Mouse (Mus musculus) intestine, embryonic 15.5 days (tissue): ENCODE measurements around the gene Pus10. TPM values are rescaled to one million over a fixed set of nuclear protein-coding genes. Genes with fewer than 3 reads are reported as not detected.
A peak's percentile ranks its signal among the peaks of the same experiment; 100 is the strongest.

ENCODE experiments used
- ATAC-seq: fragments of 200-750 bp; cut with Nextera tagmentation; 2 replicates; pipeline ENCODE4 v1.8.0; 2017; ENCODE audit warnings: moderate TSS enrichment, moderate library complexity
- H3K27ac ChIP-seq: fragments of 300-500 bp; sonication (generic); 2 replicates; pipeline ENCODE4 v1.5.1; 2015; ENCODE audit warnings: mild to moderate bottlenecking, inconsistent platforms
- H3K27me3 ChIP-seq: fragments of 300-500 bp; sonication (generic); replicated peaks from 2 replicates; pipeline ENCODE4 v1.6.1; 2015; ENCODE audit warnings: inconsistent platforms
- H3K36me3 ChIP-seq: fragments of 300-500 bp; sonication (generic); 2 replicates; pipeline ENCODE4 v1.6.1; 2015; ENCODE audit warnings: inconsistent platforms
- H3K4me1 ChIP-seq: fragments of 300-500 bp; sonication (generic); replicated peaks from 2 replicates; pipeline ENCODE4 v1.6.1; 2015; ENCODE audit warnings: inconsistent platforms
- H3K4me2 ChIP-seq: fragments of 300-500 bp; sonication (generic); replicated peaks from 2 replicates; pipeline ENCODE4 v1.6.1; 2015; ENCODE audit warnings: mild to moderate bottlenecking, inconsistent platforms
- H3K4me3 ChIP-seq: fragments of 300-500 bp; sonication (generic); replicated peaks from 2 replicates; pipeline ENCODE4 v1.5.1; 2015; ENCODE audit warnings: inconsistent platforms
- H3K9ac ChIP-seq: fragments of 300-500 bp; sonication (generic); 2 replicates; pipeline ENCODE4 v1.6.1; 2015; ENCODE audit warnings: inconsistent platforms
- H3K9me3 ChIP-seq: fragments of 300-500 bp; sonication (generic); 2 replicates; pipeline ENCODE4 v1.6.1; 2016; ENCODE audit warnings: inconsistent platforms
- WGBS: fragments of 180-500 bp; shearing (Covaris S2); methylation state at CpG from one replicate; pipeline ENCODE4 v1.1.7; 2015; 5-methylcytosine and 5-hydroxymethylcytosine counted together
- polyA plus RNA-seq: library from polyadenylated mRNA; unstranded; fragments of >200 nt; fragmentation: Nextera tagmentation; extraction: Ambion mirVana; gene quantifications from 2 replicates; pipeline ENCODE4 v1.2.1, GENCODE M21; 2015

Pus10 gene
- polyA plus RNA-seq, 1 experiment from 2014 or later: 24.2 TPM

DNA sequence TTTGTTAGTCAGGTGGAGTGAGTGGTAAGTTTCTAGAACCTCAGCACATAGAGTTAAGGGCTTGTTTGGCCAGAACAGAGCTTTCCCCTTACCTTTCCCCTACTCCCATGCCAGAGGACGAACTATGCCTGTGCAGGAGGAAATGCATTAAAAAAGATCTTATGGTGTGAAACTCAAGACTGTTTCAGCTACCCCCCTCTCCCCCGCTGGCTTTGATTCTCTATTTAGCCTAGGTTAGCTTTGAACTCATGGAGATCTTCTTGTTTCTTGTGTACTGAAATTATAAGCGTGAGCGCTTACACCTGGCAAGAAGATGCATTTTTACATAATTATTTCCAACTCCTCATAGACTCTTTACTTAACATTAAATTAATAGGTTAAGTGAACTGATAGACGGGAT, 1.1 kb downstream of the Pus10 start:
- Histone ChIP-seq H3K36me3 (no peaks in the 10 kb centered on the region), H3K4me2 (peak overlapping the region; percentile 58), H3K27me3 (no peaks in the 10 kb centered on the region), H3K9me3 (no peaks in the 10 kb centered on the region), H3K4me3 (peak overlapping the region; percentile 94), H3K27ac (peak overlapping the region; percentile 99), H3K4me1 (0 out of 2 replicates have a peak, but pooled peaks cover 2% of the 10 kb centered on the region), H3K9ac (peak overlapping the region; percentile 94)
- 7% methylated on average over 5 of the region's 5 CpGs for WGBS
- no peak for ATAC-seq

GRCm38 (mm10) chr11:23667128-23667527, 1.7 kb downstream of the Pus10 start:
- ATAC-seq: no peak
- Histone ChIP-seq H3K9me3 (no peaks in the 10 kb centered on the region), H3K4me2 (peak overlapping the region; percentile 58), H3K4me3 (peak overlapping the region; percentile 94; the same call in 1 of the 2 replicates), H3K9ac (no peak overlapping the region), H3K4me1 (0 out of 2 replicates have a peak, but pooled peaks cover 2% of the 10 kb centered on the region), H3K27me3 (no peaks in the 10 kb centered on the region), H3K27ac (no peak overlapping the region), H3K36me3 (no peaks in the 10 kb centered on the region)
- WGBS: 17% methylated on average over 3 of the region's 3 CpGs

DNA sequence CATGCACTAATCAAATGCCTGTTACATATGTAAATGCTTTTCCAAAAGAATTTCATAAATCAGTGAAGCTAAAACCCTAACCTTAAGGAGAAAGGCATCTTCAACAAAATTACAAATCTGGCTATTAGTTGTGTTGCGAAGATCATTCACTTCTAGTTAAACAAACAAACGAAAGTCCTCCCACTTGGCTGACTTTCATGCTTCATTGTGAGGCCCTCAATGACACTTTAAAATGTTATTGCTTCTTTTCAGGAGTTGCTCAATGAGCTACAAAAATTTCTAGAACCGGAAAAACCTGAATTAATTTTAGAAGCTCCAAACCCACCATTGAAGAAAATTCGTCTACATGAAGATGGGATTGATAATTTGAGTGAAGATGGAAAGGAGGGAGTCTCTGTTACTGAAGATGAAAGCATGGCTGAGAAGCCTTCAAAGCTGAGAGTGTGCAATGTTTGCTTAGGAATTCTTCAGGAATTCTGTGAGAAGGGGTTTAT, 6.8 kb downstream of the Pus10 start:
- Histone ChIP-seq H3K9me3 (no peaks in the 10 kb centered on the region), H3K36me3 (0 out of 2 replicates have a peak, but pooled peaks cover 9% of the 10 kb centered on the region), H3K27me3 (no peaks in the 10 kb centered on the region)

DNA sequence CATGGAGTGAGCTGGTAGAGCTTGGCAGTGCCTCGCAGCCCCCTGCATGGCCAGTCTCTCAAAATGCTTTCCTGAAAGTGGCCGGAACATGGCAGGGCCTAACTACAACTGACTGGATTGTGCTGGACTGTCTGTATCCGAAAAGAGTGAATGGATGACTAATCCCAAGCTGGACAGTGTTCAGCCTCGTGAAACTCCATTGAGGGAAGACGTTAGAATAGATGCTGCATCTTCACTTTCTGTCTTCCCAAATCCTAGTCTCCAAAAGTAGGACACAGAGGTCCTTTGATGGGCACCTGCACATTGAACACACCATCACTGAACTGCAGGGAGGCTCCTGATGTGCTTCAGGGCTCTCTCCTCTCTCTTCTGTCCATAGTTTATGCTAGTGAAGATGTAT, 10.6 kb downstream of the Pus10 start:
- Histone ChIP-seq H3K9me3 (no peaks in the 10 kb centered on the region), H3K36me3 (peaks cover 15% of the 10 kb centered on the region; the same call in 1 of the 2 replicates), H3K27me3 (no peaks in the 10 kb centered on the region), H3K4me1 (no peaks in the 10 kb centered on the region), H3K4me3 (no peak overlapping the region), H3K4me2 (no peak overlapping the region), H3K9ac (no peak overlapping the region), H3K27ac (no peak overlapping the region)
- WGBS: 93% methylated on average over 5 of the region's 5 CpGs
- ATAC-seq: no peak

More for the DNA sequence above, 6.8 kb downstream of the Pus10 start:
- Histone ChIP-seq H3K4me1 (no peaks in the 10 kb centered on the region), H3K27ac (no peak overlapping the region), H3K9ac (no peak overlapping the region), H3K4me2 (no peak overlapping the region), H3K4me3 (no peak overlapping the region)
- WGBS: 58% methylated on average over 4 of the region's 4 CpGs
- no peak for ATAC-seq

DNA sequence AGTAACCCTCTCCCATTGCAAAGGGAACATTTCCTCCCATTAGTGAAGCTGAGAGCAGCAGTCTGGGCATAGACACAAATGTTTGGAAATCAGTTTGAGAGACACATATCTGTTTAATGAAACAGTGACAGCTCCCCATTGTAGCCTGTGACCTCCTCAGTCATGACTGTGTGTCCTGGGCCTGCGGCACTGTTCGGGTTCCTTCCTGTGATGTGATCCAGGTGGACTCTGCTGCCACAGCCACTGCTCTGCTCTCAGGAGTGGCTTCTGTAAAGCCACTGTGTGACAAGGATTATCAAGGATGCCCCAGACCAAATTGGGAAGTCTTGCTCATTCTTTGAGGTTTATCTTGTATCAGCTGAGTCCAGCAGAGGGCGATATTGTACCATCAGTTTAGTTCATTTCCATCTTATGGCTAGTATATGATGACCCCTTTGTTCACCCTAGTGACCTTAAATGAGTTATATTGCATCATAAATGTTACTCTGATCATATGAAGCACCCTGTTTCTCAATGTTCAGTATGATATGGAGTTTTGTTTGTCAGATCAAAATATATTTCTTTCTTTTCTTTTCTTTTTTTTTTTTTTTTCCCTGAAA, 13.7 kb downstream of the Pus10 start:
- no peak overlapping the region for H3K9ac ChIP-seq
- peak; percentile 41 for ATAC-seq
- WGBS: 36% methylated on average over 3 of the region's 3 CpGs
- H3K4me3 ChIP-seq: no peak overlapping the region
- H3K27me3 ChIP-seq: no peaks in the 10 kb centered on the region
- H3K4me1 ChIP-seq: no peaks in the 10 kb centered on the region
- no peak overlapping the region for H3K4me2 ChIP-seq
- no peak overlapping the region for H3K27ac ChIP-seq
- H3K36me3 ChIP-seq: peaks cover 9% of the 10 kb centered on the region; the same call in 1 of the 2 replicates
- H3K9me3 ChIP-seq: no peaks in the 10 kb centered on the region

DNA sequence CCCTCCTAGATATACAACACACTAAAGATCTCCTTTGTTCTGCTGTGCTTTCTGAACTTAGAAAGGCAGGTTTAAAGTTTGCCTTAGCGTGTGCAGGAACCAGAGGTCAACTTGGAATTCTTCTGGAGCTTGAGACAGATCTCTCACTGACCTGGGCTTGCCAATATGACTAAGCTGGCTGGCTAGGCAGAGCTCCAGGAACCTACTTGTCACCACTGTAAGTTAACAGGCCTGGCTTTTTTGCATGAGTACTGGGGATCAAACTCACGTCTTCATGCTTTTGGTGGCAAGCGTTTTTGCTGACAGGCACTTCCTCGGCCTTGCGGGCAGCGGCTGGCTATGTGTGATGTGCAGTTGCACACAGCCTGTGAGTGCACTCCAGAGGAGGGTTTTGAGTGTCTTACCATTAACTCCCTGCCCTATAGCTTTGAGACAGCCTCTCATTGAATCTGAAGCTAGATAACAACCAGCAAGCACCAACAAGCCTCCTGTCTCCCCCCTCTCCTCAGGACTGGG, 15.0 kb downstream of the Pus10 start:
- Histone ChIP-seq H3K9ac (no peak overlapping the region), H3K27me3 (no peaks in the 10 kb centered on the region), H3K4me3 (no peak overlapping the region), H3K9me3 (no peaks in the 10 kb centered on the region), H3K4me2 (no peak overlapping the region), H3K4me1 (no peaks in the 10 kb centered on the region), H3K27ac (no peak overlapping the region), H3K36me3 (peaks cover 9% of the 10 kb centered on the region; the same call in 1 of the 2 replicates)
- ATAC-seq: no peak
- 91% methylated on average over 6 of the region's 6 CpGs for WGBS

GRCm38 (mm10) chr11:23682561-23682960, 17.1 kb downstream of the Pus10 start:
- H3K27ac ChIP-seq: no peak overlapping the region
- H3K4me2 ChIP-seq: no peak overlapping the region
- no peaks in the 10 kb centered on the region for H3K9me3 ChIP-seq
- 89% methylated on average over 5 of the region's 5 CpGs for WGBS
- H3K27me3 ChIP-seq: no peaks in the 10 kb centered on the region
- H3K4me1 ChIP-seq: no peaks in the 10 kb centered on the region
- no peak overlapping the region for H3K4me3 ChIP-seq
- peaks cover 4% of the 10 kb centered on the region; the same call in 1 of the 2 replicates for H3K36me3 ChIP-seq
- ATAC-seq: no peak
- H3K9ac ChIP-seq: no peak overlapping the region

DNA sequence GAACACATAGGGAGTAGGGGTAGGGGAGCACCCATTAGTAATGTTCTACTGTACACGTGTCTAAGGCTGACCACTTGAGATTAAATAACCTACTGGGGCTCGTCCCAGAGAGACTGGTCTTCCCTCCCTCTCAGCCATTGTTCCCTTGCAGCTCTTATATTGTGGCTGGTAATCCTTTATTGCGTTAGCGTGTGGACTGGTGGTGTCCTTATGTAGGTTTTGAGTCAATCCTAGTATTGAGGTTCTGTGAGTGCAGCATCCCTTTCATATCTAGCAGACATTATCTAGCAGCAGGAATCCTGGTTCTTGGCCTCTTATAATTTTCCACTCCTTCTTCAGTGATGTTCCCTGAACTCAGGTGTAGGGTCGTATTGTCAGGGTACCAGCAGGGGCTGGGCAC, 21.2 kb downstream of the Pus10 start:
- no peaks in the 10 kb centered on the region for H3K27me3 ChIP-seq
- H3K4me3 ChIP-seq: no peak overlapping the region
- H3K4me1 ChIP-seq: no peaks in the 10 kb centered on the region
- no peak for ATAC-seq
- H3K9ac ChIP-seq: no peak overlapping the region
- no peak overlapping the region for H3K4me2 ChIP-seq
- WGBS: 94% methylated on average over 5 of the region's 5 CpGs
- H3K36me3 ChIP-seq: no peaks in the 10 kb centered on the region
- H3K27ac ChIP-seq: no peak overlapping the region
- no peaks in the 10 kb centered on the region for H3K9me3 ChIP-seq

DNA sequence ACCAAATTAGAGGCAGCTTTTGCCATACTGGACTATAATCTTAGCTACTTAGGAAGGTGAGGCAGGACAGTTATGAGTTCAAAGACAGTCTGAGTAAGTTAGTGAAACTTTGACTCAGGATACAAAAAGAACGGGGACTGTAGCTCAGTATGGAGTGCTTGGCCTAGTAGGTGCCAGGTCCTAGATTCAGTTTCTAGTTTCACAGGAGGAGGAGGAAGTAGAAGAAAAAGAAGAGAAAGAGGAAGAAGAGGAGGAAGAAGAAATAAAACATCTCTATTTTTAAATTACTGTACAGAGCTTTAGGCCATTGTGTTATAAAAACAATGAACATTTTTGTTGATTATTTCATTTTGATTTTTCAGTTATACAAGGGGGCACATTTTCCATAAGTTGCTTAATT, 22.6 kb downstream of the Pus10 start:
- no peak for ATAC-seq
- H3K4me3 ChIP-seq: no peak overlapping the region
- H3K4me1 ChIP-seq: no peaks in the 10 kb centered on the region
- no peak overlapping the region for H3K9ac ChIP-seq
- no peak overlapping the region for H3K4me2 ChIP-seq
- WGBS: 80% methylated on average over 1 of the region's 1 CpGs
- H3K27ac ChIP-seq: no peak overlapping the region
- no peaks in the 10 kb centered on the region for H3K27me3 ChIP-seq
- no peaks in the 10 kb centered on the region for H3K9me3 ChIP-seq
- H3K36me3 ChIP-seq: no peaks in the 10 kb centered on the region

DNA sequence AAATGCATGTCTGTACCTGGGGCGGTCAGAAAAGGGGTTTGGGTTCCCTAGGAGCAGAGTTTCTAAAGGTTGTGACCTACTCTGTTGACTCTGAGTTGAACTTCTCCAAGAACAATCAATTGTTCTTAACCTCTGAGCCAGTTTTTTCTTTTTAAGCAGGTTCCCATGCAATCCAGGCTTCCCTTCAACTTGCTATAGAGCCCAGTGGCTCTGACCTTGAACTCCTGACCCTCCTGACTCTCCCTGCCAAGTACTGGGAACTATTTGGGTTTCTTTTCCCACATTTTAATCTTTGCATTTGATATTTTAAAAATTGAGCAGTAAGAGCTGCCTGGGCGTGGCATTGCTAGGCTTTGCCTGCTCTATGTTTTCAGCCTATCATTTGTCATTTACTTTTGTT, 27.8 kb downstream of the Pus10 start:
- no peaks in the 10 kb centered on the region for H3K9me3 ChIP-seq
- no peak for ATAC-seq
- H3K4me2 ChIP-seq: no peak overlapping the region
- no peaks in the 10 kb centered on the region for H3K4me1 ChIP-seq
- no peak overlapping the region for H3K4me3 ChIP-seq
- H3K9ac ChIP-seq: no peak overlapping the region
- H3K27ac ChIP-seq: no peak overlapping the region
- WGBS: 85% methylated on average over 2 of the region's 2 CpGs
- no peaks in the 10 kb centered on the region for H3K36me3 ChIP-seq
- no peaks in the 10 kb centered on the region for H3K27me3 ChIP-seq

DNA sequence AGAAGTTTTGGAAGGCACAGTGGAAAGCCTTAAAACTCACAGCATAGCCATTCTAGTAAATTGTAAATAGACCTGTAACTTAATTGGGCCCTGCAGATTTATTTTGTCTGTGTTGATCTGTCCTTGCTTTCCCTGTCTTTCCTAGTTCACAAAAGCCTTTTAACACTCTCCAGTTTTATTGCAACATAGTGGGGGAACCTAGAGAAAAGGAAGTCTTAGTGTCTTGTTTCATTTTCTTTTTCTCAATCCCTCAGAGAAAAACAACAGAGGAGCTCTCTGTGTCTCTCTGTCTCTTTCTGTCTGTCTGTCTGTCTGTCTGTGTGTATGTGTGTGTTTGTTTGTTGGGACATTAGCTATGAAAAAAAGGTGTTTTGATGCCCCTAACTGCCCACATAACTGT, 30.4 kb downstream of the Pus10 start:
- H3K4me3 ChIP-seq: no peak overlapping the region
- no peak overlapping the region for H3K27ac ChIP-seq
- no peaks in the 10 kb centered on the region for H3K36me3 ChIP-seq
- no peaks in the 10 kb centered on the region for H3K9me3 ChIP-seq
- ATAC-seq: no peak
- no peaks in the 10 kb centered on the region for H3K27me3 ChIP-seq
- H3K4me1 ChIP-seq: 0 out of 2 replicates have a peak, but pooled peaks cover 3% of the 10 kb centered on the region
- H3K4me2 ChIP-seq: no peak overlapping the region
- no peak overlapping the region for H3K9ac ChIP-seq

DNA sequence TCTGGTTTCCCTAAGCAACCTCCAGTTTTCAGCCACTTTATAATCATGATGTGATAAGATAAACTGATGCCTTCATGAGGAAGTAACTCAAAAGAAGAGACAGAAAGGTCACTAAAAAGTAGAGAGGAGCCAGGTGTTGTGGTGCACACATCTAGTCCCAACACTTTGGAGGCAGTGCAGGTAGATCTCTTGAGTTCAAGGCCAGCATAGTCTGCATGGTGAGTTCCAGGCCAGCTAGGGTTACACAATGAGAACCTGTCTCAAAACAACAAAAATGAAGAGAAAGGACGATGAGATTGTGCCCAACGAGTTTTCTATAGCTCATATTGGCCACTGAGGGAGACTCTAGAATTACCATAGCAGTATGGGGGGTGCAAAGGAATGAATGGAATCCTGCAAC, 33.1 kb downstream of the Pus10 start:
- ATAC-seq: no peak
- H3K4me2 ChIP-seq: no peak overlapping the region
- H3K9ac ChIP-seq: no peak overlapping the region
- H3K27me3 ChIP-seq: no peaks in the 10 kb centered on the region
- H3K9me3 ChIP-seq: no peaks in the 10 kb centered on the region
- WGBS: 64% methylated on average over 2 of the region's 2 CpGs
- 0 out of 2 replicates have a peak, but pooled peaks cover 3% of the 10 kb centered on the region for H3K4me1 ChIP-seq
- H3K27ac ChIP-seq: no peak overlapping the region
- no peaks in the 10 kb centered on the region for H3K36me3 ChIP-seq
- H3K4me3 ChIP-seq: no peak overlapping the region
